Mouse (Mus musculus) layer of hippocampus, adult 9-10 months (tissue): ENCODE results near the gene Lrrc57.
"Not testable (repeated sequence)": the region's sequence is repeated elsewhere in the genome, so short reads cannot be mapped to it uniquely, and the experiment has no call there.

Experiments used
- DNase-seq: peaks from one replicate; pipeline ENCODE4 v3.0.0; 2022; ENCODE audit warnings: low spot score

Gene Lrrc57

DNA sequence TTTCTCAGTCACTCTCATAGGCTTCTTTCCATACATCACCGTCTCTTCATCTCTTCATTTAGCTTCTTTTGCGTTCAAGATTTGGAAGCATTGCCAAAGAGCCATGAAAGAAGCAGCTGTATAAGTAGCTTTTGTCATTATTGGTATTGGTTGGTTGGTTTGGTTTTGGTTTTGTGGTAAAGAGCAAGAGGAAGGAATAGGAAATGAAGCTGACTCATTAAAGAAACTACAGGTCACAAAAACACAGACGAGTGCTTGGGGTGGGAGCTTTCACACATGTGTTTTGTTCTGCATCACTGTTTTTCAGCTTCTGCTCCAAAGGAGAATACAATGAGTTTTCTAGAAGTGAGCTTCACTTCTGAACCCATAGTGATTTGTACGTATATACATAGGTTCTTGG lies 9.8 kb downstream of the Lrrc57 start:
- no peak for DNase-seq

- no peak for DNase-seq
These were observed 11.6 kb downstream of the Lrrc57 start for GRCm38 (mm10) chr2:120597734-120598133.

DNA sequence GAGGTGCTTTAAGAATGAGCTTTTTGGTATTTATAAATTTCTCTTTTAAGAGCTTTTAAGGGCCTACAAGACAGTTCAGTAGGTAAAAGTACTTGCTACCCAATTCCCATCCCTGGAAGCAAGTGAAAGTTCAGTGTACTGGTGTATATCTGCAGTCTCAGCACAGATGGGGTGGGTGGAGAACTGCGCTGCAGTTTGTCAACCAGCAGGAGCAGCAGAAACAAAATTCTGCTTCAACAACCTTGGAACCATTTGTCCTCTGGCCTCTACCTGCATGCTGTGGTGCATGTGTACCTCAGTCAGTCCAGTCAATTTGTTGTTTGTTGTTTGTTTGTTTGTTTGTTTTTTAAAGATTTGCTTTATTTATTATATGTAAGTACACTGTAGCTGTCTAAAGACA lies 17.1 kb downstream of the Lrrc57 start:
- no peak for DNase-seq

- peak; percentile 46 for DNase-seq
These were observed 19.6 kb downstream of the Lrrc57 start for GRCm38 (mm10) chr2:120589759-120590158.

GRCm38 (mm10) chr2:120578286-120578685 lies 31.0 kb downstream of the Lrrc57 start:
- DNase-seq, result no peak

DNA sequence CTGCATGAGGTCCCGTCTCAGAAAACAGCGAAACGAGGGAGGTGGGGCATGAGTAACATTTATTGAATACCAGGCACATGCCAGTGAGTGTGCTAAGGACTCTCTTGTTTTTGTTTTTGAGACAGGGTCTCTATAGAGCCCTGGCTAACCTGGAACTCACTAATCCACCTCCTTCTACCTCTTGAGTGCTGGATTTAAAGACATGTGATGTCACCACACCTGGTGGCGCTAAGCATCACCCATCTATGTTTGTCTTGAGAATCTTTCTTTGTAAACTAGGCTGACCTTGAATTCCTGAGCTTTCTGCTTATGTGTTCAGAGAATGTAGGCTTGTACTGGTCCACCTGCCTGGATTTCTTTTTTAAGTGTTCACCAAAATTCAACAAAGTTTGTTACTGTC lies 31.5 kb downstream of the Lrrc57 start:
- no peak for DNase-seq

DNA sequence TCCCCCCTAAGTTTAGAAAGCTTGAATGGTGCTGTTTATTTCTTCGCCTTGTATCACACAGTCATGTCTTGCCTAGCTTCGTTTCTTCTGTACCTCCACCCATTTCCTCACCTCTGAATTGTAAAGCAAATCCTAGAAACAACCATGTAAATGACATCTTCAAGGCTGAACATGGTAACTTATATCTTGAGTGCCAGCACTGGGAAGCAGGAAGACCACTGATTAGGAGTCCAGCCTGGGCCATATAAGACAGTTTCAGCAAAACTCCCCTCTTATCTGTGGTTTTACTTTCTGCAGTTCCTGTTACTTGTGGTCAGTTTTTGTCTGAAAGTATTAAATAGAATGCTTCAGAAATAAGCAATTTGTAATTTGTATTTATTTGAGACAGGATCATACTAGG lies 33.3 kb downstream of the Lrrc57 start:
- DNase-seq, result no peak

DNA sequence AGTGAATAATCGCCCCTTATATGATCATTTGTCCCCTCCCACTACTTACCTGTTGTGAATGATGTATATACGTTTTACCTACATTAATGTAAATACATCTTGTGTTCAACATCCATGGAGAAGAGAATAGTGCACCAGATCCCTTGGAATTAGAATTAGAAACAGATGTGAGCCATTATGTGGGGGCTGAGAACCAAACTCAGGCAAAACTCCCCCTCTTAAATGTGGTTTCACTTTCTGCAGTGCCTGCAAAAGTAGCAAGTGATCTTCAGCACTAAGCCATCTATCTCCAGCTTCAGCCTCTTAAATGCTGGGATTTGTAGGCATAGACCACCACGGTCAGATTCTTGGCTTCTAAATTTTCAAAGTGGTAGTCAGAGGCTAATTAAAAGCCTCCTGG lies 34.2 kb downstream of the Lrrc57 start:
- no peak for DNase-seq

DNA sequence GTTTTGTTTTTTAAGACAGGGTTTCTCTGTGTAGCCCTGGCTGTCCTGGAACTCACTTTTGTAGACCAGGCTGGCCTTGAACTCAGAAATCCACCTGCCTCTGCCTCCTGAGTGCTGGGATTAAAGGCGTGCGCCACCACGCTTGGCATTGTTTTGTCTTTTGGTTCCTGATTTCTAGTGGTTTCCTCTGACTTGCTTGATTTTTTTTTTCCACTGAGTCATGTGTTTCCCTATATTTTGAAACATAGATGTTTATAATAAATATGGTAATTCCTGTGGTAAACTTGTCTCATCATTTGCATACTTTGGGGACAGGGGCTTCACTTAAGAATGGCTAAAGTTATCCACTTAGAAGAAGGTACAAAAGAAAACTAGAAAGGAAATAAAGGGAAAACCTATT lies 37.2 kb downstream of the Lrrc57 start:
- not testable (repeated sequence) for DNase-seq

- DNase-seq, result no peak
These were observed 38.2 kb downstream of the Lrrc57 start for GRCm38 (mm10) chr2:120571081-120571480.

- DNase-seq, result no peak
These were observed 41.5 kb downstream of the Lrrc57 start for GRCm38 (mm10) chr2:120567798-120568320.

- peak; percentile 87 for DNase-seq
These were observed 42.2 kb downstream of the Lrrc57 start, which contains the start of gene Snap23 for GRCm38 (mm10) chr2:120566886-120567797. Snap23 (plus strand) TSS chr2:120567671.

DNA sequence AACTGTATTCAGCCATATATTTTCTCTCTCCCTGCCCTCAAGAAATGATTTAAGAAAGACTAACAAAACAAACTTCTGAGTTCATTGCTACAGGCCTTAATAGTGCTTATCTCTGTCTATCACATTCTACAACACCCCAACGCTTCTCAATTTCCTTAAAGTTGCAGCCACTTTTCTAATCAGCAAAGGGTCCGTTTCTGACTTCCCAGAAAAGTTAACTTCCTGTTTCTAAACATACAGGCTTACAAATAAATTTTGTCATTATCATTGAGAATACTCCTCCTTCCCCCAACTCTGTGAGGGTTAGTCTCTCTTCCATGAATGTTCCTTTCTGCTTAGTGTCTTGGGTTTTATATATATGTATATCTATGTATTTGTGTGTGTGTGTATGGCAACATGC lies 44.0 kb downstream of the Lrrc57 start:
- DNase-seq, result no peak

DNA sequence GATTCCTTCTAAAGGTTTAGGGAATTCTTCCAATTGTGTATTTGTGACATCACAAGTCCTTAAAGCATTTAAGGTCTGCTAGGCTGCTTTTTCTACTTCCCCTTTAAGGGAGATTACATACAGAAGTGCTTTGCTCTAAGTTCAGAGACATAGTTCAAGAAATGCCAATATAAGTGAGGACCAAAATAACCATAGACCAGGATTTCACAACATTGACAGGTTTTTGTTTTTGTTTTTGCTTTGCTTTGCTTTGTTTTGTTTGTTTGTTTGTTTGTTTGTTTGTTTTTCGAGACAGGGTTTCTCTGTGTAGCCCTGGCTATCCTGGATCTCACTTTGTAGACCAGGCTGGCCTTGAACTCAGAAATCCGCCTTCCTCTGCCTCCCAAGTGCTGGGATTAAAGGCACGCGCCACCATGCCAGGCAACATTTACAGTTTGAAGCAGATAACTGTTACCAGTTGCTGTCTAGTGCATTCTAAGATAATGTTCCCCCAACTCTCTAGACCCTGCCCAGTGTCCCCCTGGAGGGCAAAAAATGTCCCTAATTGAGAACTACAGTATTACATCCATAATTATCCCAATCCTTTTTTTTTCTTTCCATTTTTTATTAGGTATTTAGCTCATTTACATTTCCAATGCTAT lies 44.7 kb downstream of the Lrrc57 start:
- not testable (repeated sequence) for DNase-seq

GRCm38 (mm10) chr2:120563235-120563990 lies 45.9 kb downstream of the Lrrc57 start, which contains the start of gene Zfp106:
Zfp106 (minus strand) TSS chr2:120563843.
- DNase-seq, result peak; percentile 73

- DNase-seq, result no peak
These were observed 46.5 kb downstream of the Lrrc57 start for GRCm38 (mm10) chr2:120562859-120563234.

GRCm38 (mm10) chr2:120561524-120561923 lies 47.8 kb downstream of the Lrrc57 start:
- no peak for DNase-seq

DNA sequence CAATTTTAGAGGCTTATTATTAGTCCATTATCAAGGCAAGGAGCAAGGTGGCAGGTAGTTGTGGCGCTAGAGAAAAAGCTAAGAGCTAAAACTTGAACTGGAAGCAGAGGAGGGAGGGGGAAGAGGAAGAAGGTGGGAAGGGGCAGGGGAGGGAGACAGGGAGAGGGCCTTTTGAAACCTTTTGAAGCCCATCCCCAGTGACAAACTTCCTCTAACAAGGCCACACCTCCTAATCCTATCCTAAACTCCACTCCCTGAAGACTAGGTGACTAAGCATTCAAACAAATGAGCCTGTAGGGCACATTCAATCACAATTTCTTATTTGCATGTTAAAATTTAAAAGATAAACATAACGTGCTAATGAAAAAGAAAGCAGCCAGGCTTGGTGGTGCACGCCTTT lies 50.5 kb downstream of the Lrrc57 start:
- DNase-seq, result no peak

GRCm38 (mm10) chr2:120556868-120557267 lies 52.5 kb downstream of the Lrrc57 start:
- DNase-seq, result no peak
